Mouse (Mus musculus) kidney, postnatal 14 days (tissue): ENCODE data around the gene Tbc1d30.

Experiments
- DNase-seq: peaks from one replicate; pipeline ENCODE4 v3.0.0; 2022; ENCODE audit warnings: mixed read lengths

Tbc1d30 gene

GRCm38 (mm10) chr10:121310511-121311221 is 40.4 kb downstream of the Tbc1d30 start:
- peak; percentile 63 for DNase-seq

- no peak for DNase-seq
Measured at GRCm38 (mm10) chr10:121309801-121310510, 41.1 kb downstream of the Tbc1d30 start.

- peak; percentile 30 for DNase-seq
Measured at GRCm38 (mm10) chr10:121309123-121309655, 41.9 kb downstream of the Tbc1d30 start.

GRCm38 (mm10) chr10:121305441-121305840 is 45.6 kb downstream of the Tbc1d30 start:
- DNase-seq, result peak; percentile 14

- no peak for DNase-seq
Measured at GRCm38 (mm10) chr10:121303559-121303958, 47.5 kb downstream of the Tbc1d30 start.

GRCm38 (mm10) chr10:121301868-121302267 is 49.2 kb downstream of the Tbc1d30 start:
- DNase-seq, result no peak

GRCm38 (mm10) chr10:121300659-121301058 is 50.4 kb downstream of the Tbc1d30 start:
- no peak for DNase-seq

GRCm38 (mm10) chr10:121297054-121297701 is 53.9 kb downstream of the Tbc1d30 start:
- peak; percentile 63 for DNase-seq

GRCm38 (mm10) chr10:121294471-121294870 is 56.6 kb downstream of the Tbc1d30 start:
- no peak for DNase-seq

GRCm38 (mm10) chr10:121293829-121294228 is 57.2 kb downstream of the Tbc1d30 start:
- no peak for DNase-seq

GRCm38 (mm10) chr10:121291272-121291917 is 59.7 kb downstream of the Tbc1d30 start:
- no peak for DNase-seq

GRCm38 (mm10) chr10:121290682-121291078 is 60.4 kb downstream of the Tbc1d30 start:
- no peak for DNase-seq

- no peak for DNase-seq
Measured at GRCm38 (mm10) chr10:121289970-121290681, 61.0 kb downstream of the Tbc1d30 start.

GRCm38 (mm10) chr10:121282926-121283325 is 68.2 kb downstream of the Tbc1d30 start:
- no peak for DNase-seq

- DNase-seq, result no peak
Measured at GRCm38 (mm10) chr10:121282436-121282835, 68.6 kb downstream of the Tbc1d30 start.

- no peak for DNase-seq
Measured at GRCm38 (mm10) chr10:121280943-121281342, 70.1 kb downstream of the Tbc1d30 start.

- peak; percentile 7 for DNase-seq
Measured at GRCm38 (mm10) chr10:121277022-121277471, 74.0 kb downstream of the Tbc1d30 start.

- DNase-seq, result no peak
Measured at GRCm38 (mm10) chr10:121274964-121275363, 76.1 kb downstream of the Tbc1d30 start.

- no peak for DNase-seq
Measured at GRCm38 (mm10) chr10:121271002-121271401, 80.1 kb downstream of the Tbc1d30 start.

GRCm38 (mm10) chr10:121268771-121269170 is 82.3 kb downstream of the Tbc1d30 start:
- no peak for DNase-seq

GRCm38 (mm10) chr10:121264204-121264575 is 86.9 kb downstream of the Tbc1d30 start:
- no peak for DNase-seq

- no peak for DNase-seq
Measured at GRCm38 (mm10) chr10:121263520-121264203, 87.4 kb downstream of the Tbc1d30 start.
